Mouse (Mus musculus) heart, adult 9 months (tissue): Measurements from ENCODE around the gene Fyttd1.
"Not testable (repeated sequence)": the region's sequence is repeated elsewhere in the genome, so short reads cannot be mapped to it uniquely, and the experiment has no call there.

Source experiments
- DNase-seq, 2 experiments: peaks; one replicate each; pipeline ENCODE4 v3.0.0; 2022; ENCODE audit warnings: low spot score in 2 of 2

Gene Fyttd1

GRCm38 (mm10) chr16:32877343-32878156, at the start of gene Fyttd1, which contains the start of gene Rubcn:
Fyttd1 (plus strand) TSS chr16:32877500.
Rubcn (minus strand) TSS chr16:32877766.
- DNase-seq = peak; percentile 96

GRCm38 (mm10) chr16:32829104-32829503, 48.2 kb upstream of the Fyttd1 start:
- DNase-seq = no peak

GRCm38 (mm10) chr16:32831501-32831900, 45.8 kb upstream of the Fyttd1 start:
- no peak for DNase-seq

- no peak for DNase-seq
Observed at GRCm38 (mm10) chr16:32847103-32847502, 30.2 kb upstream of the Fyttd1 start.

- DNase-seq = no peak
Observed at GRCm38 (mm10) chr16:32849042-32849830, 28.1 kb upstream of the Fyttd1 start.

- DNase-seq = peak; percentile 53 to 71
Observed at GRCm38 (mm10) chr16:32853492-32854049, 23.7 kb upstream of the Fyttd1 start.

GRCm38 (mm10) chr16:32854050-32854571, 23.2 kb upstream of the Fyttd1 start:
- DNase-seq = peak; percentile 74 to 81

GRCm38 (mm10) chr16:32856751-32857150, 20.5 kb upstream of the Fyttd1 start:
- no peak for DNase-seq

GRCm38 (mm10) chr16:32858356-32858755, 18.9 kb upstream of the Fyttd1 start:
- peak in 1 of 2 experiments; percentile 35 for DNase-seq

GRCm38 (mm10) chr16:32858771-32859636, 18.3 kb upstream of the Fyttd1 start:
- DNase-seq = peak; percentile 63 to 71

- no peak for DNase-seq
Observed at GRCm38 (mm10) chr16:32861813-32862385, 15.4 kb upstream of the Fyttd1 start.

- no peak for DNase-seq
Observed at GRCm38 (mm10) chr16:32865401-32865800, 11.9 kb upstream of the Fyttd1 start.

GRCm38 (mm10) chr16:32866713-32867112, 10.6 kb upstream of the Fyttd1 start:
- no peak for DNase-seq

- peak; percentile 93 to 96 for DNase-seq
Observed at GRCm38 (mm10) chr16:32867919-32868552, 9.3 kb upstream of the Fyttd1 start.

- no peak for DNase-seq
Observed at GRCm38 (mm10) chr16:32870231-32870630, 7.1 kb upstream of the Fyttd1 start.

- no peak for DNase-seq
Observed at GRCm38 (mm10) chr16:32873366-32873765, 3.9 kb upstream of the Fyttd1 start.

GRCm38 (mm10) chr16:32875281-32875680, 2.0 kb upstream of the Fyttd1 start:
- DNase-seq = not testable (repeated sequence)

- DNase-seq = no peak
Observed at GRCm38 (mm10) chr16:32875847-32876246, 1.5 kb upstream of the Fyttd1 start.

- no peak for DNase-seq
Observed at GRCm38 (mm10) chr16:32876831-32877230, 469 bp upstream of the Fyttd1 start.

GRCm38 (mm10) chr16:32878157-32878598, 878 bp downstream of the Fyttd1 start:
- peak in 1 of 2 experiments; percentile 15 for DNase-seq
